Mouse (Mus musculus) A20 (cell line): Measurements from ENCODE around the gene Rfx4.

ENCODE experiments used
- DNase-seq: peaks from one replicate; pipeline ENCODE4 v3.0.0-alpha.2; 2011; ENCODE audit warnings: low read depth, low spot score

The Rfx4 gene

DNA sequence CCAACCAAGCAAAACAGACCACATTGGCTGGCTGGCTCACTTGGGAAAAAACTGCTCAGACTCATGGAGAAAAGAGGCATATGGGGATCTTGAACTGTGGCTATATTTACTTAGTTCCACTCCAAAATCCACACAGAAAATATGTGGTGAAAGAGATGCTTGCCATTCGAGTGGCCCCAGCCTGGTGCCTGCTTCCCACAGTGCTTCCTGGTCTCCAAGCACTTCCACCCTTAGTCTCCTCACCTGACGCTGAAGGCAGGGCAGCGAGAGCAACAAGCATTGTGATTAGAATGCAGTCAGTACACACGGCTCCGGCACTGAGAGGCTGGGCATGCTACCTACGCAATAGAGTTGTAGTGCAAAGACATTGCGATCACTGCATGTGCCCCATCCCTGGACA, 111.7 kb downstream of the Rfx4 start:
- no peak for DNase-seq

DNA sequence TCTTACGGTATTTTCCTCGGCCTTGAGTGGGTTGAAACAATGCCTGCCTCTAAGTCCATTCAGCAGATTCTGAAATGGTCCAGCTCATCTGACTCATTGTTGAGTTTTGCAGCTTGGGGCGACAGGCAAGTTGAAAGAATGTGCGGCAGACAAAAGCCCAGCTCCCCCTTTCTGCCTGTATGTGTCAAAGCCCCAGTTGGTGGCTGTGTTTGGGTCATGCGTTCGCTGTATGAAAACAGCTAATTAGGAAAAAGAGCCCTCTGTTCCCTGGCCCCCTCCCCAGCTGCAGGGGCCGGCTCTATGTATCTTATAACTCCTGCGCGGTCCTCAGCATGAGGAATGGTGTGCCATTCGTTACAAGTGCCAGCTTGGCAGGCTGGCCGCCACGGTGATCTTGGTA, 115.4 kb downstream of the Rfx4 start:
- no peak for DNase-seq

DNA sequence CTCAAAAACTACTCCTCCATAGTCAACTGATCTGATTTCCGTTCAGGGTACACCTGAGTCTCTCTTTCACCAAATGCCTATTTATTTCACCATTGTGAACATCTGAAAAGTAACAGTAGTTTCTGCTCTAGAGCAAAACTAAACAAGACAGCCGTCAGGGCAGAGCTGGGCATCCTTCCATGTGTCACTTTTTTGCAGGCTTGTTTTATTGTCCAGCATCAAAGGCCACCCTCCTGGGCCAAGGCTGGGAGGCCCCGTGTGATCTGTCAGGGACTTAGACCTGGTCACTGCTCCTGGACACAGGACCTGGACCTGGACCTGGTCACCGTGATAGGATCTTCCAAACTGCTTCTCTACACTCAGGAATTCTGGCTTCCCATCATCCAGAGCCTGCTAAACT, 116.1 kb downstream of the Rfx4 start:
- DNase-seq = no peak

DNA sequence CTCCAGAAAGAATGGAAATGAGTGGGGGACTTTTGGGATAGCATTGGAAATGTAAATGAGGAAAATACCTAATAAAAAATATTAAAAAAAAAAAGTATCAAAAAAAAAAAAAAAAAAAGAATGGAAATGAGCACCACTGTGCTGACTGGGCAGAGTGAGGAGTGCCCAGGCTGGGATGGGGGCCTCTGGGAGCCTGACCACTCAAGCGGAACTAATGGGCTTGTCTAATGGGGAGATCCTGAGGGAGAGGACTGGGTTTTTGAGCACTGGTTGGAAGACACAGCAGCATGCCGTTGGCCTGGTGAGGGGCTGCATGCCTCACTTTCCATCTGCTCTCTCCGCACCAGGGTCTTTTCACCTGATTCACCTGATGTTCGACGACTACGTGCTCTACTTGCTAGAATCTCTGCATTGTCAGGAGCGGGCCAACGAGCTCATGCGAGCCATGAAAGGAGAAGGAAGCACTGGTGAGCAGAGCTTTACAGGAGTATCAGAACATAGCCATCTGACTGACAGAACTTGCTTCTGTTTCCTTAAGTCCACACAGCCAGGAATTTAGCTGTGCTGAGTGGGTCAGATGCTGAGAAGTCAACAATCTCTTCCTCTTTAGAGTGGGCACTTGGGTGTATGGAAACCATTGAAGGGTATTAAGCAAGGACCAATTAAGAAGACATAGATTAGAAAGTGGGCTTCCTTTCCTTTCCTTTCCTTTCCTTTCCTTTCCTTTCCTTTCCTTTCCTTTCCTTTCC, 124.1 kb downstream of the Rfx4 start:
- no peak for DNase-seq

DNA sequence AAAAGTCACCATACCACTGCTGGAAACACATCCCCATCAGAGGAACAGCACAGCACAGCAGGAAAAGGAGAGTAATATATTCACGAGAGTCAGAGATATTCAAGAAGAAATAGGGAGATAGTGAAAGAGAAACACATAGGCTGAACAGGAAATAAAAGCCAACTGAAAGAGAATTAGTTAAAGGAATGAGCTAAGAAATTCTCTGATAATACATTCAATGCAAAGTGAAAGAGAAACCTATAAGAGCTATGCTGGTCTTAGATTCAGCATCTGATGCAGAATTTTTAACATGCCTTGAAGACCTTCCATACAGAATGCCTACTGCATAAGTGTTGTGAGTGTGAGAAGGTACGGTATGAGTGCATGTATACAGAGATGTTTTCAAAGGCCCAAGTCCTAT, 126.7 kb downstream of the Rfx4 start:
- DNase-seq = no peak

DNA sequence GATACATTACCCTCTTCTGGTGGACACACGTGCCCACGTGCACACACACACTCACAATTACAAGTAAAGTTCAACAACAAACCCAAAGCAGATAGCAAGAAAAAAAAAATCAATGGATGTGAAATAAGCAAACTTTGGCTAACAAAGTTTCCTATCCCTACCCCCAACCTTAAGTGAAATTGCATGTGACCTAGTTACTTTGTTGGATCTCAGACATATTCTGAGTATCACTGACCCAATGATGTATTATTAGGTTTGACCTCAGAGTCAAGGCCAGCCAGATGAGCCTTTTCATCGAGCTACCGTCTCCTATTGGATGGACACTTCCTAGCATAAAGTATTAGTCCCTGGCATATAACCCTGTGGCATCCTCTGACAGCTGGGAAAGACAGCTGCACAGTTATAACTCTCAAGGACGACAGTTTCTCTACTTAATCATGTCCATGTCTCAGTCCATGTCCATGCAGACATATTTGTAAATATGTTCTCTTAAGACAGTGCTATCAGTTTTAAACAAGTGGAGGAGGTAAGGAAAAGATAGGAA, 129.6 kb downstream of the Rfx4 start:
- no peak for DNase-seq

DNA sequence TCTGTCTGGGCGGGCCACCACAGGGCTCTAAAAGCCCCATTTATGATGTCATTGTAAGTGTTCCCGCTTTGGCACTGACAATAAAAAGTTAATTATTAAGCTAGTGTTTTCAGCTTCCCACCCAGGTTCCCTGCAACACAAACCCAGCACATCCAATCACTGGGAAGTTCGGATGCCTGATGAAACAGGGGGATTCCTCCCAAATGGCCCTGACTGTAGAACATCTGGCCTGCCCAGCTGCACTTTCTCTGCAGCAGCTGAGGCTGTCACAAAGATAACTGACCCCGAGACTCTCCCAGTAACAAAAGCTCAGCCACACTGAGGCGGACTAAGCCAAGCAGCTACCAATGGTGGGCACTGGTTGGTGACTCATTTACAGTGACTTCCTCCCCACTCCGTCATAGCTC, 130.4 kb downstream of the Rfx4 start:
- no peak for DNase-seq

DNA sequence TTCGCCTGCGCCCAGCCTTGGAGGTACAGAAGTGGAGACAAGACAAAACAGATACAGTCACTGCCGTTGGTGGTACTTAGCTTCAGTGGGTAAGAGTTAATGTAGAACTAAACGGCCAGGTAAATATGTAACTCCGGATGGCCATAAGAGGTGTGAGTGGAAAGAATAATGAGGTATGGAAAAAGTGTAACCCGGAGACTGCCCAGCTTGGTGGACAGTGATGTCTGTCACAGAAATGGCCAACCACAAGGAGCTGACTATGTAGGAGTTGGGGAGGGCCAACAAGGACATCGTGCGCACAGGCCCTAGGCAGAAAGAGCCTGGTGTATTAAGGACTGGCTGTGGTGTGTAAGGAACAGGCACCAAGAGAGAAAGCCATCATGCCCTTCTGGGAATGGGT, 130.9 kb downstream of the Rfx4 start:
- DNase-seq = no peak

DNA sequence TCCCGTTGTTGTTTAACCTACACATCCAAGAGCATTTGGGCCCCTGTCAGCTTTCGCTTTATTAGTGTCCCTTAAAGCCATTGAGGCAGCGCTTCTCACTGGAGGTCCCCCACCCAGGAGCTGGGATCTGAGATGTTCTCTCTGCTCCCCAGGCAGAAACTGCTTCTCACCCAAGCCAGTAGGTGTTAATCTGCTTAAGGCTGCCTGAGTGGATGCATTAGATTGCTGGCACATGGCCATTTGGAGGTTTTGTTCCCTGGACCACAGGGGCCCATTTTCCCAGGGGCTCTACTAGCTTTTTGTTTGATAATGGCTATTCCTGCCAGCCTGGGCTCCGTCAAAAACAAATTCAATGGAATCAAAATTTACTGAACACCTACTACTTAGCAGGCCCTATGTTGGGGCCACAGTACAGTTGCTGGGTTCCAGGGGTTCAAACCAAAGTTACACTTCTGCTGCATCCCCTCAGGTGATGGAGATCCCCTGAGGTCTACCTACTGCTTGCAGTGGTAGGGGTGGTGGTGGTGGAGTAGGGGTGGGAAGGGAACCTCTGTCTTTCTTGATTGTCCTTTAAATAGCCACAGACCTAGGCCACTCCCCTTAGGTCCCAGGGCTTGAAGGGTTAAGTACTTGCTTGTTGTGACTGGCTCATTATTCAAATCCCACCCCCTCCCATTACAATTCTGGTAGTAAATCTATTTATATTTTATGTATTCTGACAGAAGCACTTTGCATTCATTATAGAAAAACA, 133.4 kb downstream of the Rfx4 start:
- DNase-seq = no peak

DNA sequence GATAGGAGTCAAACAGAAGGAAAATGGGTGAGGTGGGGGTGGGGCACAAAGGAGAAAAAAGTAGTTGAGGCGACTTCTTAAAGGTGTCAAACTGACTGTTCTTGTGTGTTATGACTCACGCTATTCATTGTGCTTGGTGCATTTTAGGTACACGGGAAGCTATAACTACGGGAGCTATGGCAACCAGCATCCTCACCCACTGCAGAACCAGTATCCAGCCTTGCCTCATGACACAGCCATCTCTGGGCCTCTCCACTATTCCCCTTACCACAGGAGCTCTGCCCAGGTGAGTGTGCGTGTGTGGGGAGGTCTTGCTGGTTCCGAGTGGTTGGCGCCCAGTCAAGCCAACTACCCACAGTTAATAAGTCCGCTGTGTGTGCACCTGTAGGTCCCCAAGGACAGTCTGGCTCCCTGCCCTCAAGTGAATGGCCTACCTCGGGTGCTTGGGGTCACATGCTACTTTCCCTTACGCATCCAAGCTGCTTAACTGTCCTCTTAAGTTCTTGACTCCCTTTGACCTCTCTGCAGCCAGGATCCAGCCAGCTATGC, 140.0 kb downstream of the Rfx4 start:
- DNase-seq = no peak

DNA sequence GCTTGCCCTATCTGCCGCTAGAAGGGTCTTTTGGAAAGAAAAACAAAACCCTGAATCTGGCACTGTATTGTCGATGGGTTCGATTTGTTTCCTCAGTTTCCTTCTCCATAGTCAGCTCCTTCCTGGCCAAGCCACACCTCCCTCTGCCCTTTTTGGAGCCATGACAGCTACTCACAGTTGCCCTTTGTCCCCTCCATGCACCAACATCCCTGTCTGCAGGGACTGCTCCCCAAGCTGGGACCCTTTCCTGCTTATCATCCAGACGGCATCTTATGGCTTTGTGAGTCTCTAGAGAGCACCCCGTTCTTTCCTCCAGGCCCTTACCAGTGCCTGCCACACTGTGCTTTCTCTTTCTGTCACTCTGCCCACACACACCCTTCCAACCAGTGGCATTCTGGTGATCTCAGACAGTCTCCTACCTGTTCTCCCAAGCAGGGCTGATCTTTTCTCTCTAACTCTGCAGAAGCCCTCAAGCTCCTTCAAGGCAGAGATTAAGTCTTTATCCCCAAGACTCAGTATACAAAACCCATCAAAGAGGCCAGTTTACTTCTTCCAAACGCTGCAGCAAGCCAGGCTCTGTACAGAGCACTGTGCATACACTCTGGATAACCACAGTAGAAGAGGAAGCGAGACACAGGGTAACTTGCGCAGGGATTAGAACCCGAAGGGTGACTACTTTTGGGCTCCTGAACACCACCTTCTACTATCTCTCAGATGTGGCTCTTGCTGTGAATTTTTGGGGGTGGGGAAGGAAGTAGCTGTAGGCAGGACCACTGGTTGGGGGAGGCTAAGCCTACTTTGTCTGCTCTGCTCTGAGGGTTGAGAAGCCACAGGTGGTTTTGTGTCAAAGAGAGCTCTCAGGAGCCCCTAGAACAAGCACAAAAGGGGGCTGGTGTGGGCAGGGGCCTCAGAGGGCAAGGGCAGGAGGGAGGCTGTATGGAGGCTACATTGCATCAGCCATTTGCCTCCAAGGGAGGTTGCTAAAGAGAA, 141.4 kb downstream of the Rfx4 start:
- peak; percentile 12 for DNase-seq

DNA sequence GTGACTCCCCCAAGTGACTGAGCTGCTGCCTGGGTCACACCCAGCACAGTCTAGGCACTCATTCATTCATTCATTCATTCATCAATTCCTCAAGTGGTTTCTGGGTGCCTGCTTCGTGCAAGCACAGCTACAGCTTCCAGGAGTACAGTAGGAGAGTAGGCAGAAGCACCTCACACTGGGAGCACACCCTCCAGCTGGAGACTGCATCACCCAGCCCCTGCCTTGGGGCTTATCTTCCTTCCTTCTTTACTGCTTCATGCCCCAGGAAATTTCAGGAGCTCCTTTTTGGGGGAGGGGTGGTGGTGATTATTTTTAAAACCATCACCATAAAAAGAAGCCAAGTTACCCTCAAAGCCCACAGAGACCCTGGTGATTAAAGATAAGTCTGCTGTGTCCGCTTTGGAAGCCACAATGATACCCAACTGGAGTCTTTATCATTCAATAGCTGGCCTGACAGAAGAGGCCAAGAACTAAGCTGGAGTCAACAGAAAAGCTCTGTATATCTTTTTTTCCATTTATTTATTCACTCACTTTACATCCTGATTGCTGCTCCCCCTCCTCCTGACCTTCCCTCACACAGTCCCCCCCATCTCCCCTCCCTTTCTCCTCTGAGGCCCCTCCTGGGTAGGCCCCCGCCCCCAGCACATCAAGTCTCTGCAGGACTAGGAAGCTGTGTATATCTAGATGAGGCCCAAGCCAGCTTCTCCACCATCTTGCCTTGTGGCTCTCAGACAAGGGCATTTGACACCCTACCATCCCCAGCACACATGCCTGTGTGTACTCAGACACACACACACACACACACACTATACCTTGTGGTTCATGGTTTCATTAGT, 142.5 kb downstream of the Rfx4 start:
- no peak for DNase-seq

DNA sequence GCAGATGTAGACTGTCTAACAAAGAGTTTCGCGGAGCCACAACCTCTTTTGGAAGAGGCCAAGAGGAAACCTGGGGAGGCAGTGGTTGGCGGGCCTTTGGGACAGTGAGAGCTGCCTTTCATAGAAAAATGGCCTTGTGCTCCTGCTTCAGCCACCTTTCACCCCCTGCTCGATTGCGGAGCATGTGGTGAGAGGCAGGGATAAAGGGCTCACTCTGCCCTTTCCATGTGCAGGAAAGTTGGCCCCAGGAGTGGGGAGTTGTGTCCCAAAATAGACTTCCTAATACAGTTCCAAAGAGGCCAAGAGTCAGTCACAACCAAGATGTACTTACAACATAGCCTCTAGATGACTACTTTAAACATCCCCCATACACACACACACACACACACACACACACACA, 145.8 kb downstream of the Rfx4 start:
- no peak for DNase-seq

DNA sequence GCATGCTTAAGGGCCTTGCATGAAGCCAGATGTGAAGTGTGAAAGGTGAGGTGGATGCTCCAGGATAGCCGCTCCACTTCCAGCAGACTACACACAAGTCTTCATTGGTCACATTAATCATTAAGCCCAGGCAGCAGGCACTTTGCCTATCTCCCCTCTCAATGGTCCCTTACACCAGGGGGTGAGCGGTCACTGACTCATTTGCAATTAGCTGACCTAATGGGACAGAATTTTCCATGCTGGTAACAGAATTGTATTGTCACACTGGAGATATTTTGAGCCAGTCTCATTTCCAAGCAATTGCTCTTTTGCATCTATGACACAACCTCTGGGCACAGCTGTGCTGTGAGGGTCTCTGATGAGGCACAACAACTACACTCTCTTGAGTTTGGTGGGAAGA, 146.4 kb downstream of the Rfx4 start:
- no peak for DNase-seq

DNA sequence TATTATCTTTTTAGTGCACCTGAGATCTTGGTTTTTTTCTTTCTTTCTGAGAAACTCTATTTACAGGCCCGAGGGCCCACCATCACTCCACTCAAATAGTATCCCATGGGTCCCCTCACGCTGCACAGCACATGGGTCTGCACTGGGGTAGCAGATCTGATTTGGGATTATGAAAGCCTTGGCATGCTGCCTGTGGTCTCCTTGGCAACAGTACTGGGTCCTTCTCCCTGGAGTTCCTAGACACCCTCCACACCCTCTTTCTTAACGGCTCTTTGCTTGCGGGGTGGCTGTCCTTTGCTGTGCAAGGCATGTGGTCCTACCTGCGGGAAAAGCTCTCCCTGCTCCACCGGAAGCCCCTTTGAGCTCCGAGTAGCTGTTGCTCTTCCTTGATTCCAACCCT, 147.4 kb downstream of the Rfx4 start:
- DNase-seq = no peak

DNA sequence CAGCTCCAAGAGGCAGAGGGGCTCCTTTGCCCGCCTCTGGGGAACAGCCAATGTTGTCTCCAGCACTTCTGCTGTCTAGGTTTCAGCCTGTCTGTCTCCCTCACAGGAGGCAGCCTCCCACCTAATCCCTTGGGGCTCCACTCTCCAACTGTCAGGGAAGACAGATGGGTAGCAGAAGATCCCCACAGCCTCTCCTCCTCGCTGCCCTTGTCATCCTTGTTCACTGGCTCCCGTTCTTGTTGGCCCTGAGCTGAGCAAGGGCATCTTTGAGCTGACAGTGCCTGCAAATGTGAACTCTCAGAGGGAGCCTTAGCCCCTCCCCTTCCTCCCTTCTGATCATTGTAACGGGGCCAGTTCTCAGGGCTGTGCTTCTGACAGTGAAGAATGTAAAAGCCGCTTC, 147.9 kb downstream of the Rfx4 start:
- no peak for DNase-seq

DNA sequence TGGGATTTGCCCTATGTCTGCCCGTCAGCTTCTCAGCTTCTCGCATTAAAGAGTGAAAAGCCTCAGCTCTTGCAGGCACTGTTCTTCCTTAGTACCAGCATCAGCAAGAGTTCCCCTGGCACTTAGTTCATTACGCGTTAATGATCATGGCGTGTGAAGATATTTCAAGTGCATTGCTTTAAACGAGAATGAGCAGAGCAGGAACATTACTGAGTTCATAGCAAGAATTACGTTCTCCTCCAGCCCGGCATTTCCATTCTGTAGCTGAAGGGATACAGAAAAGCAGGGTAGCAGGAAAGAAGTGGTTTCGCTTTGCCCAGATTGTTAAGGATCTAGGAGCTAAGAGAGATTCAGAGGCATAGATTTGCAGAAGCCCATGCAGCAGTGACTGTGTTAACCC, 151.0 kb downstream of the Rfx4 start:
- DNase-seq = no peak

DNA sequence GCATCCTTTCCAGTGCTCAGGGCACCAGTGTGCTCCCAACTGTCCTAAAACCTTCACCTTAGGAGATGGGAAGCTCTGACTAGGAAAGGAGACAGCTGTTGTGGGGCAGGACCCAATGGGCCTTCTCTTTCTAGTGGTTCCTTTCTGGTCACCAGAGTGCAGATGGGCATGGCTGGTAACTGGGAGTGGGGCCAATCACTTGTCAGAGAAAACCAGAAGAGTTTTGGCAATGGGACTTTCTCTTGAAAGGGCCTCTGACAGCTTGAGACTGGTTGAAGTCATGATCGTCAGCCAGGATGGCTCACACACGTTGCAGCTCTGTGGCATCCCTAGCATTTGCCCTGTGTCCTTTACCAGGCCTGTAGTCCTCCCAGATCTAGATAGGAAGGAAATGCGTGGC, 152.1 kb downstream of the Rfx4 start:
- DNase-seq = no peak

DNA sequence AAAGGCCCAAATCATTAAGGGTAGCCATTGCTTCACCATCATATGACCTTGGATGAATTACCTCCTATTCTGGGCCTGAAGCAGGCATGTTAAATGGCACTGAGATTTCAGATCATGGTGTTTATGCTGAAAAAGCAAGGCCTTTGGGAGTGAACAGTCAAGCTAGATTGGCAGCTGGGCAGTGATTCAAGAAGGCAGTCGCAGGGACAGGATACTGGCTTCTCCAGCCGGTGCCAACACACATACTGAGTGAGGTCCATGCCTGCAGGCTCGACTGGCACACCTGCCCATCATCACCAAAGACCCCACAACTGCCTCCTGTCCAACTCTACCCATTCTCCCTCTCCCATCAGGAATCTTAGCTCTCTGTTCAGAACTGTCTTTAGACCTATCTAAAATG, 152.6 kb downstream of the Rfx4 start:
- no peak for DNase-seq

DNA sequence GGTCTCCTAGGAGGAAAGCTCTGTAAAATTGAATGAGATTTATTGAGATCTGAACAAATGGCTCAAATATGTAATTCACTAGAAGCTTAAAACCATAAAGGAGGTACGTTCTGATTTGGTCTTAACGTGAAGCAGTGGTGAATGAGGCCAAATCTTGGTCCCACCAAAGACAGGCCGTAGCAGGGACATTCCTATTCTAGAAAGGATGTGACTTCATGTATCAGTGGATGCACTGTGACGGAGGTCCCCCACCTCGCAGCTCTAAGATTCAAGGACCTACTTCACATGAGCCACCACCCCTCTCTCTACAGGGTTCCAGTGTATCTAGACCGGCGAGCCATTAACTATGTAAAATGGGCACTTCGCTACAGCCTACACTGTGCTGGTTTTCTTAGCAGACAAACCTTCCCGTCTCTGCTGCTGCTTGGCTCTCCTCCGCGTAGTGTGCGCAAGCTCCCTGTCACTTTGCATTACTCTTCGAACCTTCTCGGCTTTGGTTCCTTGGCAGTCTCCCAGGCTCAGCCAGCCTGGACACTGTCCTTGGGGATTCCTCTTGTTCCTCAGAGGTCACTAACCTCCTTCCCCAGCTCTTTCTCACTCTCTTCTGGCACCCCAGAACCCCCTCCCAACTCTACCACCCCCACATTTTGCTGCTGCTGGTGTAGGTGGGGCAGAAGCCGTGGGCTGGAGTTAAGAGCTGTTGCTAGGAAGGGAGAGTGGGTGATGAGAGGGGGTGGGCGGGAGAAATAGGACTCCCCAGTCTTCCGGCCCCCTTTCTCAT, 153.3 kb downstream of the Rfx4 start:
- no peak for DNase-seq
